In the genomic region with DNA sequence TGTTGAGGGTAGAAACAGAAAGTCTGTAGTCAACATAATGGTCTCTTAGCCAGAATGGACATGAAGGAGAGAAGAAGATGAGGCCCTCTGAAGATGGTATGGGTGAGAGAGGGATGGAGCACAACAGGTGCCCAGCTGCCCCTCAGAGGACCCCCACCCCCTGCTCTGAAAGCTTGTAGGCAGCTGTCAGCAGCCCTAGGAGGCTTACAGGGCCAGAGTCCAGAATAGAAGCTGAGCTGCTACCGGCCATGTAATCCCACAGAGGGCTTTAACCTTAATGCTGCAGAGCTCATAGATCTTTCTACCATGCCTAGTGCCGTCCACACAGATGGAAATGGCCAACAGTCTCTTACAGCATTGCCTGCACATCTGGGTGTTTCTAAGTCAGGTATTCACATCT, we compare ENCODE assay signal across 20 mouse cellular contexts.
DNase-seq lines count a peak whose midpoint lies in the region; ATAC-seq lines count a peak whose summit lies in the region.
"Had no signal": no experiment of that assay in that cellular context is flagged by ENCODE, and none has a peak within 500 bp of the region (broad histone marks: within the 10 kb centered on the region; RNA-seq: fewer than 3 reads in every experiment).

No protein-coding gene starts in this region.

- H3K27ac ChIP-seq in embryonic facial prominence, embryonic 14.5 days (replicated peaks; ENCODE audit: low read depth, low read length) = no peak overlapping the region; the same call in 1 of the 2 replicates
- H3K27ac ChIP-seq in embryonic facial prominence, embryonic 10.5 days (replicated peaks) = no peak overlapping the region
- H3K27ac ChIP-seq in midbrain, embryonic 10.5 days (replicated peaks) = 0 out of 2 replicates have a peak overlapping the region, but pooled peaks have one; percentile 24
- H3K27ac ChIP-seq in midbrain, embryonic 13.5 days = no peak overlapping the region
- H3K27ac ChIP-seq: embryonic facial prominence, embryonic 13.5 days; hindbrain, embryonic 14.5 days had no signal

- no peak overlapping the region for H3K4me2 ChIP-seq in embryonic facial prominence, embryonic 14.5 days (ENCODE audit: low read depth, low read length)
- H3K4me2 ChIP-seq in midbrain, embryonic 13.5 days (replicated peaks) = no peak overlapping the region
- H3K4me2 ChIP-seq: embryonic facial prominence, embryonic 13.5 days; forebrain, embryonic 15.5 days; hindbrain, embryonic 14.5 days had no signal

- H3K27me3 ChIP-seq in embryonic facial prominence, embryonic 14.5 days (replicated peaks; ENCODE audit: control insufficient read depth, insufficient read depth, low read length) = no peaks in the 10 kb centered on the region
- H3K27me3 ChIP-seq in embryonic facial prominence, embryonic 10.5 days (replicated peaks; ENCODE audit: low read depth, poor library complexity, severe bottlenecking) = no peaks in the 10 kb centered on the region
- H3K27me3 ChIP-seq in midbrain, embryonic 10.5 days (ENCODE audit: low read depth, poor library complexity, severe bottlenecking) = no peaks in the 10 kb centered on the region
- no peaks in the 10 kb centered on the region for H3K27me3 ChIP-seq in midbrain, embryonic 13.5 days
- H3K27me3 ChIP-seq: embryonic facial prominence, embryonic 13.5 days; forebrain, embryonic 15.5 days had no signal

- H3K36me3 ChIP-seq in embryonic facial prominence, embryonic 14.5 days (ENCODE audit: control insufficient read depth, insufficient read depth, low read length) = no peaks in the 10 kb centered on the region
- no peaks in the 10 kb centered on the region for H3K36me3 ChIP-seq in embryonic facial prominence, embryonic 10.5 days (replicated peaks)
- H3K36me3 ChIP-seq in midbrain, embryonic 10.5 days = no peaks in the 10 kb centered on the region
- H3K36me3 ChIP-seq in midbrain, embryonic 13.5 days = no peaks in the 10 kb centered on the region
- H3K36me3 ChIP-seq: embryonic facial prominence, embryonic 13.5 days; forebrain, embryonic 15.5 days; G1E had no signal

- 56% methylated on average over 2 of the region's 2 CpGs for WGBS in embryonic facial prominence, embryonic 14.5 days
- WGBS in embryonic facial prominence, embryonic 10.5 days = 70% methylated on average over 2 of the region's 2 CpGs
- WGBS in midbrain, embryonic 10.5 days = 62% methylated on average over 2 of the region's 2 CpGs
- WGBS in midbrain, embryonic 13.5 days = 55% methylated on average over 2 of the region's 2 CpGs

- no peak overlapping the region for H3K9ac ChIP-seq in embryonic facial prominence, embryonic 14.5 days (ENCODE audit: low read depth, low read length)
- no peak overlapping the region for H3K9ac ChIP-seq in midbrain, embryonic 13.5 days (replicated peaks)
- H3K9ac ChIP-seq: embryonic facial prominence, embryonic 13.5 days; forebrain, embryonic 15.5 days; hindbrain, embryonic 14.5 days had no signal

- DNase-seq in embryonic facial prominence, embryonic 14.5 days (ENCODE audit: low spot score) = peak; percentile 64
- no peak for DNase-seq in embryonic facial prominence, embryonic 10.5 days (ENCODE audit: low spot score)
- no peak for DNase-seq in midbrain, embryonic 10.5 days (ENCODE audit: low spot score)
- DNase-seq in retina, embryonic 14.5 days (ENCODE audit: low spot score) = peak; percentile 36
- no peak for DNase-seq in adrenal gland, adult (ENCODE audit: inconsistent age in 2 of 2, low spot score in 1 of 2)
- no peak for DNase-seq in ovary, postnatal 36 days (ENCODE audit: low spot score)
- DNase-seq: adrenal gland, postnatal 10 days; B cell, adult 2 months; cerebellum, adult 11 months; cerebellum, adult 8-10 months; cerebellum, postnatal 25 days; gastrocnemius, postnatal 36 days; heart, adult 11 months; heart, postnatal 4 days had no signal

- H3K4me3 ChIP-seq in embryonic facial prominence, embryonic 14.5 days (ENCODE audit: low read depth, low read length) = no peak overlapping the region
- no peak overlapping the region for H3K4me3 ChIP-seq in embryonic facial prominence, embryonic 10.5 days
- H3K4me3 ChIP-seq in midbrain, embryonic 10.5 days = no peak overlapping the region
- no peak overlapping the region for H3K4me3 ChIP-seq in midbrain, embryonic 13.5 days (replicated peaks)
- H3K4me3 ChIP-seq: embryonic facial prominence, embryonic 13.5 days; forebrain, embryonic 15.5 days had no signal

- peak; percentile 47; the same call in 1 of the 2 replicates for ATAC-seq in embryonic facial prominence, embryonic 14.5 days (ENCODE audit: low read depth)
- no peak for ATAC-seq in midbrain, embryonic 13.5 days
- ATAC-seq: CD4-positive, CD25-positive, alpha-beta regulatory T cell, adult 4 months; forebrain, embryonic 15.5 days had no signal

- no peaks in the 10 kb centered on the region for H3K4me1 ChIP-seq in embryonic facial prominence, embryonic 14.5 days (ENCODE audit: control insufficient read depth, insufficient read depth, low read length)
- peaks cover 29% of the 10 kb centered on the region for H3K4me1 ChIP-seq in embryonic facial prominence, embryonic 10.5 days
- peaks cover 38% of the 10 kb centered on the region for H3K4me1 ChIP-seq in midbrain, embryonic 10.5 days
- H3K4me1 ChIP-seq in midbrain, embryonic 13.5 days (replicated peaks) = peaks cover 37% of the 10 kb centered on the region

- H3K9me3 ChIP-seq in embryonic facial prominence, embryonic 14.5 days (ENCODE audit: control insufficient read depth, low read length) = no peaks in the 10 kb centered on the region
- no peaks in the 10 kb centered on the region for H3K9me3 ChIP-seq in embryonic facial prominence, embryonic 10.5 days
- H3K9me3 ChIP-seq in midbrain, embryonic 10.5 days (replicated peaks) = no peaks in the 10 kb centered on the region
- H3K9me3 ChIP-seq in midbrain, embryonic 13.5 days = no peaks in the 10 kb centered on the region
- H3K9me3 ChIP-seq: embryonic facial prominence, embryonic 13.5 days; forebrain, embryonic 15.5 days; G1E had no signal

Comparison
In these comparisons a context has a peak if more than half of its experiments do, and no peak if none do; other contexts are left out.
1. DNase-seq: peak in embryonic facial prominence, embryonic 14.5 days (single experiment) and retina, embryonic 14.5 days (single experiment); none in embryonic facial prominence, embryonic 10.5 days (single experiment), midbrain, embryonic 10.5 days (single experiment), adrenal gland, adult (0 of 2) and ovary, postnatal 36 days (single experiment).